Mouse (Mus musculus): ENCODE data around the gene Tshz2. TPM values are rescaled to one million over a fixed set of nuclear protein-coding genes. Genes with fewer than 3 reads are reported as not detected.

Gene Tshz2
- polyA plus RNA-seq, 1 experiment, result 21.5 TPM

GRCm38 (mm10) chr2:169690054-169690453 lies 57.2 kb downstream of the Tshz2 start:
- DNase-seq (ENCODE audit: extremely low spot score in 1 of 2, low spot score in 1 of 2), result no peak

GRCm38 (mm10) chr2:169694494-169694893 lies 61.7 kb downstream of the Tshz2 start:
- DNase-seq (ENCODE audit: extremely low spot score in 1 of 2, low spot score in 1 of 2), result no peak

- DNase-seq (ENCODE audit: extremely low spot score in 1 of 2, low spot score in 1 of 2), result no peak
These were observed 62.2 kb downstream of the Tshz2 start for GRCm38 (mm10) chr2:169695025-169695424.

- no peak for DNase-seq (ENCODE audit: extremely low spot score in 1 of 2, low spot score in 1 of 2)
These were observed 66.3 kb downstream of the Tshz2 start for GRCm38 (mm10) chr2:169699141-169699540.

- DNase-seq (ENCODE audit: extremely low spot score in 1 of 2, low spot score in 1 of 2), result no peak
These were observed 67.2 kb downstream of the Tshz2 start for GRCm38 (mm10) chr2:169699862-169700511.

DNA sequence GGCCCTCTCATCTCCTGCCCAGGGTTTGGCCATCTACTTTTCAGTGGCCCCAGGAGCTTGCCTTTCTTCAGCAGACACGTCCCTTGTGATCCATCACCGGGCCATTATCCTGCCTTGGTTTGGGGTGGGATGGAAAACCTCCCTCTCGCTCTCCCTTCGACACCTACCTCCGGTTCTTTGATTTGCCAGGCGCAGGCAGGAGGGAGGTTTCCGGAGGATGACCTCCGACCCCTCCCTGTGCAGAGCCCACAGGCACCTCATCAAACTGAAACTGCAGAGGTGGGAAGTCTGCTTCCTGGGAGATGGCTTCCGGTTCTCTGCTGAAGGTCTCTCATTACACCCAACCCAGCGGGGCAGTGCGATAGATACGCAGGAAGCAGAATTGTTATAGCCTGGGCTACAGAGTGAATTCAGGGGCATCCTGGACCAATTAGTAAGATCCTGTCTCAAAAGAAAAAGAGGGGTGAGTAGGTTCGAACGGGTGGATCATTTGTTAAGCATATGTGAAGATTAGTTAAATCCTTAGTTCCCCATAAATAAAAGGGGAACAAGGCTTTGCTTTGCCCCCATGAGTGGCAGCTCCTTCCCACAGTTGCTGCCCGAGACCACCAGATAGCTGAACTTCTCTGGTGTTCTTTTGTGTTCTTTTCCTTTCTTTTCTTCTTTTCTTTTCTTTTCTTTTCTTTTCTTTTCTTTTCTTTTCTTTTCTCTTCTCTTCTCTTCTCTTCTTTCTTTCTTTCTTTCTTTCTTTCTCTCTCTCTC lies 70.1 kb downstream of the Tshz2 start:
- no peak for DNase-seq (ENCODE audit: extremely low spot score in 1 of 2, low spot score in 1 of 2)

GRCm38 (mm10) chr2:169721793-169722326 lies 89.0 kb downstream of the Tshz2 start:
- no peak for DNase-seq (ENCODE audit: extremely low spot score in 1 of 2, low spot score in 1 of 2)

GRCm38 (mm10) chr2:169722341-169722740 lies 89.5 kb downstream of the Tshz2 start:
- no peak for DNase-seq (ENCODE audit: extremely low spot score in 1 of 2, low spot score in 1 of 2)

GRCm38 (mm10) chr2:169723645-169724462 lies 91.0 kb downstream of the Tshz2 start:
- no peak for DNase-seq (ENCODE audit: extremely low spot score in 1 of 2, low spot score in 1 of 2)

- no peak for DNase-seq (ENCODE audit: extremely low spot score in 1 of 2, low spot score in 1 of 2)
These were observed 96.0 kb downstream of the Tshz2 start for GRCm38 (mm10) chr2:169728651-169729280.

GRCm38 (mm10) chr2:169730551-169730996 lies 97.8 kb downstream of the Tshz2 start:
- DNase-seq (ENCODE audit: extremely low spot score in 1 of 2, low spot score in 1 of 2), result no peak

GRCm38 (mm10) chr2:169734053-169734452 lies 101.2 kb downstream of the Tshz2 start:
- DNase-seq (ENCODE audit: extremely low spot score in 1 of 2, low spot score in 1 of 2), result no peak

- no peak for DNase-seq (ENCODE audit: extremely low spot score in 1 of 2, low spot score in 1 of 2)
These were observed 102.9 kb downstream of the Tshz2 start for GRCm38 (mm10) chr2:169735475-169736406.

DNA sequence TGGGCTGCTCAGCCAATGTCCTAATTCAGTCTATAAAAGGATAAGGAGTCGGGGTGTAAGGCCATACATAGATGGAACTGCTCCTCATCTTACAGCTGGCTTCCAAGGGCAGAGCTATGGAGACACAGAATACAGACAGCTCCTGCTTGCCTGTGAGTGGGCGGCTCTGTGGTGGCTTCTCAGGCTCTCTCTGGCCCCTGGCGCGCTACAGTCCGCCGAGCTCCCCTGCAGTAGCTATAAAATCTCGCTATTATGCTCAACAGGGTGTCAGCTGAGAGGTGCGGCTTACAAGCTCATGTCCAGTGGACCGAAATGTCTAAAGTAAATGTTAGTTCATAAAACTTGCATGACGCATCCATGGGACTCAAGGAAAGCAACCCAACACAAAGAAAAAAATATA lies 108.2 kb downstream of the Tshz2 start:
- no peak for DNase-seq (ENCODE audit: extremely low spot score in 1 of 2, low spot score in 1 of 2)

GRCm38 (mm10) chr2:169742791-169743190 lies 110.0 kb downstream of the Tshz2 start:
- DNase-seq (ENCODE audit: extremely low spot score in 1 of 2, low spot score in 1 of 2), result no peak

GRCm38 (mm10) chr2:169743294-169743693 lies 110.5 kb downstream of the Tshz2 start:
- no peak for DNase-seq (ENCODE audit: extremely low spot score in 1 of 2, low spot score in 1 of 2)

DNA sequence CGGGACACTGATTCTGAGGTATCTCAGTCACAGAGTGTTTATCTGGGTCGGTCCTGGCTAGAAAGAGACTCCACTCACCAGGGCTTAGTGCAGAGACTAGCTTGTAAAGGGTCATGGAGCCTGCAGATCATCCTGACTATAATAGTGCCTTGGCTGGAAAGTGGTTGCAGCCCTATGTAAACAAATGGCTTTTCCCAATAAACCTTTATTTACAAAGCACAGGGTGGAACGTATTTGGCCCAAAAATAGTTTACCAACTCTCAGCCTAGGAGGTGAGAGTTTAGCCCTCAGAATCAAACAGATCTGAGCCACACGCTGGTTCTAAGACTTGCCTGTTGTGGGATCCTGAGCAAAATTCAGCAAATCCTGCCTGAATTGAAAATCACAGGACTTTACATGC lies 111.1 kb downstream of the Tshz2 start:
- DNase-seq (ENCODE audit: extremely low spot score in 1 of 2, low spot score in 1 of 2), result no peak

- no peak for DNase-seq (ENCODE audit: extremely low spot score in 1 of 2, low spot score in 1 of 2)
These were observed 114.4 kb downstream of the Tshz2 start for GRCm38 (mm10) chr2:169747114-169747642.

- DNase-seq (ENCODE audit: extremely low spot score in 1 of 2, low spot score in 1 of 2), result no peak
These were observed 116.6 kb downstream of the Tshz2 start for GRCm38 (mm10) chr2:169749331-169749945.
